Mouse (Mus musculus) kidney, embryonic 16.5 days (tissue): Measurements from ENCODE around the gene Scnn1g. TPM values are rescaled to one million over a fixed set of nuclear protein-coding genes. Genes with fewer than 3 reads are reported as not detected.
A peak's percentile ranks its signal among the peaks of the same experiment; 100 is the strongest.

Experiments used
- ATAC-seq: fragments of 200-750 bp; cut with Nextera tagmentation; 2 replicates; pipeline ENCODE4 v1.8.0; 2017; ENCODE audit warnings: moderate TSS enrichment; ENCODE audit not compliant: low FRiP score, low TSS enrichment
- H3K27ac ChIP-seq: fragments of 300-500 bp; sonication (generic); 2 replicates; pipeline ENCODE4 v1.5.1; 2014; ENCODE audit warnings: low read length
- H3K27me3 ChIP-seq: fragments of 300-500 bp; sonication (generic); 2 replicates; pipeline ENCODE4 v1.6.1; 2014; ENCODE audit warnings: low read length, control low read depth, mixed read lengths; ENCODE audit not compliant: insufficient read depth
- H3K36me3 ChIP-seq: fragments of 300-500 bp; sonication (generic); 2 replicates; pipeline ENCODE4 v1.6.1; 2014; ENCODE audit warnings: low read length, control low read depth, mixed read lengths; ENCODE audit not compliant: insufficient read depth
- H3K4me1 ChIP-seq: fragments of 300-500 bp; sonication (generic); 2 replicates; pipeline ENCODE4 v1.6.1; 2014; ENCODE audit warnings: low read length, control low read depth, mixed read lengths; ENCODE audit not compliant: insufficient read depth
- H3K4me2 ChIP-seq: fragments of 300-500 bp; sonication (generic); replicated peaks from 2 replicates; pipeline ENCODE4 v1.6.1; 2014; ENCODE audit warnings: low read depth, low read length
- H3K4me3 ChIP-seq: fragments of 300-500 bp; sonication (generic); 2 replicates; pipeline ENCODE4 v1.5.1; 2014; ENCODE audit warnings: mild to moderate bottlenecking, low read length
- H3K9ac ChIP-seq: fragments of 300-500 bp; sonication (generic); replicated peaks from 2 replicates; pipeline ENCODE4 v1.6.1; 2014; ENCODE audit warnings: low read length
- H3K9me3 ChIP-seq: fragments of 300-500 bp; sonication (generic); 2 replicates; pipeline ENCODE4 v1.6.1; 2016; ENCODE audit warnings: low read length, control low read depth
- WGBS: fragments of 180-500 bp; shearing (Covaris S2); extraction: QIAGEN DNeasy Blood & Tissue Kit; methylation state at CpG from one replicate; pipeline ENCODE4 v1.1.7; 2014; 5-methylcytosine and 5-hydroxymethylcytosine counted together
- polyA plus RNA-seq: library from polyadenylated mRNA; unstranded; fragments of >200 nt; fragmentation: Nextera tagmentation; extraction: Ambion mirVana; gene quantifications from 2 replicates; pipeline ENCODE4 v1.2.1, GENCODE M21; 2015

Gene Scnn1g
- polyA plus RNA-seq = 38.7 and 40.7 TPM in 2 replicates

DNA sequence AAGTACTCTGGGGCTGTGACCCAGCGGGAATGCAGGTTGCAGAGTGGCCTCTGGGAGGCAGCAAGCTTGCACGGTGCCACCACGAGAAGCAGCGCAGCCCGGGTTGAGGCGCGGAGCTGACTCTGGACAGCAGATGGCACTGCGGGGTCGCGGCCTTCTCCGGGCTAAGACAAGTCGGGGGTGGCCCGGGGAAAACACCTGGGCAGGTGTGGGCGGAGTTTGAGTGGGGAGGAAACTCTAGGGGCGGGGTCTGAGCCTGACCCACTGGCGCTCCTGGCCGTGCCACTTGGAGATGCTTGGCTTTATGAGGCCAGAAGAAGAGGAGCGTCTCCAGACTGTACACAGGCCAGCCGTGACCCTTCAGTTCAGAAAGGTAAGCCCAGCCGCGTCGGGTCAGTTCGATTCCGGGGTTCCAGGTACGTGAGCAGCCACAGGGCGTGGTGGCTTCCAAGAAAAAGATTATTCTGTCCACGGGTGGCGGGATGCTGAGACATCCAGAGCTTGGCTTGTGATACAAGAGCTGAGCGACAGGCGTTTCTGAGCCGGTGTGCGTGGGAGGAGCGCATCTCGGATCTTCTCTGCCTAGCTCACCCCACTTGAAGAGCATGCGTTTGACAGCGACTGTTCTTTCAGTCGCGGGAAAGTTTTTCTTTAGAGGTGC, at the start of gene Scnn1g:
Scnn1g (plus strand) TSS at position 309 of the 661 bp plus-strand sequence.
- peak within 1 kb of the TSS; percentile 30; the same call in 1 of the 2 replicates for H3K27ac ChIP-seq
- peak within 1 kb of the TSS; percentile 50 for H3K9ac ChIP-seq
- peak; percentile 92 for ATAC-seq
- H3K36me3 ChIP-seq = no peaks in the 10 kb centered on the region
- H3K4me2 ChIP-seq = peak within 1 kb of the TSS; percentile 49
- no peaks in the 10 kb centered on the region for H3K4me1 ChIP-seq
- H3K4me3 ChIP-seq = peak within 1 kb of the TSS; percentile 43
- WGBS = under 1% methylated on average over 38 of the region's 38 CpGs
- H3K27me3 ChIP-seq = peaks cover 30% of the 10 kb centered on the region
- no peaks in the 10 kb centered on the region for H3K9me3 ChIP-seq

DNA sequence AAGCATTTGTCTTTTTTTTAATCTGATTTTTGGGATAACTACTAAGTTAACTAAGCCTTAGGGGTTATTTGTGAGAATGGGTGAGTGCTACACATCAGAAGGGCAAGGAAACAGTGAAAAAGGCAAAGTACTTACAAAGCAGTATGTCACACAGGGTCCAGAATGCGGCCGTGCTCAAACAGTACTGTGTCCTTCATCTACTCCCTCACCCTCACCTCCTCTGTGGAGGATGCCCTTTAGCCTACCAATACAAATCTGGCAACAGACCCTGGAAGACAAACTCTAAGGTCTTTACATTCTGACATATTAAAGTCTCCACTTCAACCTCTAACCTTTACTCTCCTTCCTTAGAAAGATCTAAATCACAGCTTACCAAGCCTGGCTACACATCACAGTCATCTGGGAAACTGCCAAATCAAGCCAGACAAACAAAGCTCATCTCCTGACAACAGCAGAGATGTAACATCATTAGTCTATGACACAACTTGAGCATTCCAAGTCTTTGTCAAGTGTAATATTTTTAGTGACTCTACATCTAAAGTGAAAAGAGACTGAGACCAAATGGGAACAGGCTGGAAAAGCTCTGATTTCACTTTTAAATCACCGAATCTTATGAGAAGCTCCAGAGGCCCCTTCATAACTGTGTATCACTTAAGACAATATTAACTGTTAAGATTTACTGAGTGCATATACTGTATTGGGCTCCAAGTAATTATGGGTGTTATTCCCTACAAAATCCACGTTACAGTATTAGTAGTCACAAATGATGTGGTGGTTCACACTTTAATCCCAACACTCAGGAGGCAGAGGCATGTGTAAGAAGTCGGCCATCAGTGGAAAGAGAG, 48.9 kb upstream of the Scnn1g start:
- 89% methylated on average over 5 of the region's 5 CpGs for WGBS

DNA sequence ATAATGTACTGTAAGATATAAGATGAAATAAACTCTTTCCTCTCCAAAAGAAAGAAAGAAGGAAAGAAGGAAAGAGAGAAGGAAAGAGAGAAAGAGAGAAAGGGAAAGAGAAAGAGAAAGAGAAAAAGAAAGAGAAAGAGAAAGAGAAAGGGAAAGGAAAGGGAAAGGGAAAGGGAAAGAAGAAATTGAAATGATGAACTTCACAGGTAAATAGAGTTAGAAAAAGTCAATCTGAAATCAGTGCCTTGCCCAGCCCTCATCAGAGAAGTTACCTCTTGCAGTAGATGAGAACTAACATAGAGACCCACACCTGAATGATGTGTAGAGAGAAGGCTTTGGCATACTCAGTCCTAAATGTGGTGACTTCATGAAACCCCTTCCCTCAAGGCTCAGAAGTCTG, 44.9 kb upstream of the Scnn1g start:
- no peak overlapping the region for H3K4me3 ChIP-seq
- no peaks in the 10 kb centered on the region for H3K27me3 ChIP-seq
- no peak overlapping the region for H3K4me2 ChIP-seq
- H3K4me1 ChIP-seq = no peaks in the 10 kb centered on the region
- H3K9me3 ChIP-seq = no peaks in the 10 kb centered on the region
- no peaks in the 10 kb centered on the region for H3K36me3 ChIP-seq
- H3K9ac ChIP-seq = no peak overlapping the region
- ATAC-seq = no peak
- H3K27ac ChIP-seq = no peak overlapping the region

More for the DNA sequence above, 48.9 kb upstream of the Scnn1g start:
- Histone ChIP-seq H3K27ac (no peak overlapping the region), H3K9me3 (no peaks in the 10 kb centered on the region), H3K9ac (no peak overlapping the region), H3K27me3 (no peaks in the 10 kb centered on the region), H3K4me3 (no peak overlapping the region), H3K36me3 (no peaks in the 10 kb centered on the region), H3K4me1 (no peaks in the 10 kb centered on the region), H3K4me2 (no peak overlapping the region)
- ATAC-seq = no peak

DNA sequence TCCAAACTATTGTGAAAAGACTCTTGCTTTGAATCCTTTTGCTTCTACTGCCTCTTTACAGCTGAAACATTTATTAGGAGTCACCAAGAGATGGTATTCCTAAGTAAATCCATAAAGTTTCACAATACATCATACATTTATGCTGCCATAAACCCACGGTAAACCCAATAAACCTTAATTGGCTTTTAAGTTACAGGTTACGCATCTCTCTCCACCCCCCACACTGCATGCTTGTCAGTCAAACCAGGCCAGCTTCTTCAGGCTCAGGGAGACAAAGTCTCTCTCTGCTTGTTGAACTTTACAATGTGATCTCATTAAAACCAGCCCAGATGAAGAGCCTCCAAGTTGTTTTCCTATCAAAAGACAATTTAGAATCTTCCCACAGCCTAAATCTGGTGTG, 42.5 kb upstream of the Scnn1g start:
- Histone ChIP-seq H3K36me3 (no peaks in the 10 kb centered on the region), H3K4me3 (no peak overlapping the region), H3K9ac (no peak overlapping the region), H3K9me3 (no peaks in the 10 kb centered on the region), H3K27ac (no peak overlapping the region), H3K4me2 (no peak overlapping the region), H3K27me3 (no peaks in the 10 kb centered on the region), H3K4me1 (no peaks in the 10 kb centered on the region)
- no peak for ATAC-seq
- 55% methylated on average over 2 of the region's 2 CpGs for WGBS

DNA sequence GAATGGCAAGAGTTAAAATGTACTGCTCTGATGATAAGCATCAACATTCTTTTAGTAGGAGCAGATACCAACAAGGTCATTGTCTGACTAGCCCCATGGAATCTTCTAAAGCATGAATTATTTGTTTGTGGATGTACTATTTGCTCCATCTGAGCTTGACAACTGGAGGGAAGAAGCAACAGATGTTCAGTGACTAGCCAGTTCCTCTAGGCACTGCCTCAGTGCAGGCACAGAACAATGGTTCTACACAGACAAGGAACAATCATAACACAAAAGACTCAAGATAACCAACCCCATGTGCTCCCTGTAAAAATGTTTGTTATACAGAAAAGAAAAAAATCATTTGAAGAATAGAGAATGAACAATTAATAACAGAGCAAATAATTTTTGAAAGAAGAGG, 37.1 kb upstream of the Scnn1g start:
- Histone ChIP-seq H3K36me3 (no peaks in the 10 kb centered on the region), H3K4me1 (0 out of 2 replicates have a peak, but pooled peaks cover 3% of the 10 kb centered on the region), H3K4me3 (no peak overlapping the region), H3K9ac (no peak overlapping the region), H3K9me3 (no peaks in the 10 kb centered on the region), H3K27me3 (no peaks in the 10 kb centered on the region), H3K27ac (no peak overlapping the region), H3K4me2 (no peak overlapping the region)
- ATAC-seq = no peak

DNA sequence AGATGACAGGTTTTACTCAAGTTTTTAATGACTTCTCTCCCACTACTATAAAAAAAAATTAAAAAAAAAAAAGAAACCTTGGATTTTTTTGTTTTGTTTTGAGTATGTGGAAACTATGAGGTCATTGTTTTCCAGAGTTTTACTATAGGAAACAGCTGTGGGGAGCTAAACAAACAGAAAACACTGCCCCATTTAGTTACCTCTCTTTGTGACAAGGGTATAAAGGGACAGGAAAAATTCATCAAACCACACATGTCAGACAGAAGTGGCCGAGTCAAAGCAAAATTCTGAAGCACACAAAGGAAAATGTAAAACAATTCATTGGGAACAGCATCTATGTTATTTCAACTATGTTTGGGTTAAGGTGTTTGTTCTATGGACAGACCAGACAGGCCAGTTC, 36.7 kb upstream of the Scnn1g start:
- ATAC-seq = no peak
- Histone ChIP-seq H3K4me2 (no peak overlapping the region), H3K36me3 (no peaks in the 10 kb centered on the region), H3K4me3 (no peak overlapping the region), H3K27ac (no peak overlapping the region), H3K4me1 (0 out of 2 replicates have a peak, but pooled peaks cover 3% of the 10 kb centered on the region), H3K9me3 (no peaks in the 10 kb centered on the region), H3K27me3 (no peaks in the 10 kb centered on the region), H3K9ac (no peak overlapping the region)
- WGBS = 50% methylated on average over 1 of the region's 1 CpGs

DNA sequence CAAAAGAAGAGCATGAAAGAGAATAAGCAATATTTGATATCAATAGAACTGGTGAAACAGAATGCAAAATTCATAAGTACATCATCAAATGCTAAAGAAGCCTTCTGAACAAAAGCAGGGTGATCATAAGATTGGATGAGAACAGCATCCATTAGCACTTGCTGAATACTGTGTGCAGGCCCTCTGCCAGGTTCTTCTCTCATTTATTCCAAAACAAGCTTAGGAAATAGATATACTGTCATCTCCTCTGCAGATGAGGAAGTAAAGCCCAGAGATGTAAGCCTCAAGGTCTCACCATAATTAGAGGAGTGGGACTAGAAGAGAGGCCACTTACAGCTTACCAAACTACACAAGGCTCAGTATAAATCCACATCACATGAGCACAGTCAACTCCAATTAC, 35.1 kb upstream of the Scnn1g start:
- Histone ChIP-seq H3K27ac (no peak overlapping the region), H3K4me3 (no peak overlapping the region)
- no peak for ATAC-seq

DNA sequence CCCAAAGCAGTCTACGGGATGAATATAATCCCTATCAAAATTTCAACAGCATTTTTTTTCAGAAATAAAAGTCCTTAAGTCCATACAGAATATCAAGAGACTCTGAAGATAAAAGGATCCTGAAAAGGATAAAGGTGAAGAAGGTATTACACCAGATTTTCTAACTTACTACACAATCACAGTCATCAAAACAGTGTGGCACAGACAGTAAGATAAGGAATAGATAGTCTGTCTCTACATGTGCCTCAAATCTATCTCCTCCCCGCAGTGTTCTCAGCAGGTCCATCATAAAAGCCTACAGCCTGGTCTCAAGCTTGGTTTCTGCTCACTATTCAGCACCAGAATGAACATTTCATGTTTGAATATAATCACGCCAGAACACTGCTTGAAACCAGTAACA, 33.8 kb upstream of the Scnn1g start:
- no peaks in the 10 kb centered on the region for H3K36me3 ChIP-seq
- no peak for ATAC-seq
- no peak overlapping the region for H3K9ac ChIP-seq
- H3K27me3 ChIP-seq = no peaks in the 10 kb centered on the region
- H3K4me3 ChIP-seq = no peak overlapping the region
- H3K4me2 ChIP-seq = no peak overlapping the region
- H3K27ac ChIP-seq = no peak overlapping the region
- peaks cover 9% of the 10 kb centered on the region for H3K4me1 ChIP-seq
- H3K9me3 ChIP-seq = no peaks in the 10 kb centered on the region
- 89% methylated on average over 3 of the region's 3 CpGs for WGBS

More for the DNA sequence above, 35.1 kb upstream of the Scnn1g start:
- no peaks in the 10 kb centered on the region for H3K27me3 ChIP-seq
- no peak overlapping the region for H3K9ac ChIP-seq
- no peak overlapping the region for H3K4me2 ChIP-seq
- no peaks in the 10 kb centered on the region for H3K9me3 ChIP-seq
- 0 out of 2 replicates have a peak, but pooled peaks cover 3% of the 10 kb centered on the region for H3K4me1 ChIP-seq
- no peaks in the 10 kb centered on the region for H3K36me3 ChIP-seq

DNA sequence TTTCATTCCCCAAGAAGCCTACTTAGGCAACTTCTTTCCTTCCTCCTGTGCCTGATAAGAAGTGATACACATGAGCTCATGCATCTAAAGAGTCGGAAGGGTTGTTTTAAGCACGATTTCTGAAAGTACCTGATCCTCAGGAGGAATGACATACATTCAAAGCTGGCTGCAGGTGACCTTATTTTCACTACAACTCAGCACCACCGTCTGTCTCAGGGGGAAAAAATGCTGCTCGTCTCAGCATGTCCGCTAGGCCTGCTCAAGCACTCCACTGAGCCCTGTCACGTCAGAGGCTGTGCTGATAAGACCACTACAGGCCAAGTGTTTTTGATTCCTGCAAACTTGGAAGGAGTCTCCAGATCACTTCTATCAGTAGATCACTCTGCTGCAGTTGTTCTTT, 32.3 kb upstream of the Scnn1g start:
- H3K27me3 ChIP-seq = no peaks in the 10 kb centered on the region
- no peak overlapping the region for H3K27ac ChIP-seq
- no peak overlapping the region for H3K9ac ChIP-seq
- peaks cover 19% of the 10 kb centered on the region for H3K4me1 ChIP-seq
- H3K4me2 ChIP-seq = no peak overlapping the region
- ATAC-seq = no peak
- H3K9me3 ChIP-seq = no peaks in the 10 kb centered on the region
- no peaks in the 10 kb centered on the region for H3K36me3 ChIP-seq
- 57% methylated on average over 6 of the region's 6 CpGs for WGBS
- no peak overlapping the region for H3K4me3 ChIP-seq

DNA sequence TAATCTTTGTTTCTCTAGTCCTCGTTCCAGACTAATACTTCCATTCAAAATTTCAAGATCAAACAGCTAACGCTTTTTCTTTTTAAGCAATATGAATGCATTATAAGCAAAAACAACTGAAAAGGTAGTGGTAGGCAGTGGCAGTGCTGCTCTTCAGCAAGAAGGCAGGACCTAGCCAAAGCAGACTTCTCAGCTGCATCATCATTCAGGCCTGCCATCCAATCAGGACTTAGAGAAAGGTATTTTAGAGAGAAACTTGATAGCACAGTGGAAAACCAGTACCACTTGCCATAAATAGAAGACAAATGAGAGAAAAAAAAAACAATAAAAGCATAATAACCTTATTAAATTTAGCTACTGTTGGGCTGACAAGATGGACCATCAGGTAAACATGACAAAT, 29.2 kb upstream of the Scnn1g start:
- Histone ChIP-seq H3K36me3 (no peaks in the 10 kb centered on the region), H3K4me3 (no peak overlapping the region), H3K4me2 (no peak overlapping the region), H3K9me3 (no peaks in the 10 kb centered on the region), H3K9ac (no peak overlapping the region), H3K27ac (no peak overlapping the region), H3K4me1 (peaks cover 15% of the 10 kb centered on the region), H3K27me3 (peaks cover 3% of the 10 kb centered on the region; the same call in 1 of the 2 replicates)
- WGBS = 85% methylated on average over 2 of the region's 2 CpGs
- no peak for ATAC-seq
